7 mouse cellular contexts compared by ENCODE assay signal in the genomic region with DNA sequence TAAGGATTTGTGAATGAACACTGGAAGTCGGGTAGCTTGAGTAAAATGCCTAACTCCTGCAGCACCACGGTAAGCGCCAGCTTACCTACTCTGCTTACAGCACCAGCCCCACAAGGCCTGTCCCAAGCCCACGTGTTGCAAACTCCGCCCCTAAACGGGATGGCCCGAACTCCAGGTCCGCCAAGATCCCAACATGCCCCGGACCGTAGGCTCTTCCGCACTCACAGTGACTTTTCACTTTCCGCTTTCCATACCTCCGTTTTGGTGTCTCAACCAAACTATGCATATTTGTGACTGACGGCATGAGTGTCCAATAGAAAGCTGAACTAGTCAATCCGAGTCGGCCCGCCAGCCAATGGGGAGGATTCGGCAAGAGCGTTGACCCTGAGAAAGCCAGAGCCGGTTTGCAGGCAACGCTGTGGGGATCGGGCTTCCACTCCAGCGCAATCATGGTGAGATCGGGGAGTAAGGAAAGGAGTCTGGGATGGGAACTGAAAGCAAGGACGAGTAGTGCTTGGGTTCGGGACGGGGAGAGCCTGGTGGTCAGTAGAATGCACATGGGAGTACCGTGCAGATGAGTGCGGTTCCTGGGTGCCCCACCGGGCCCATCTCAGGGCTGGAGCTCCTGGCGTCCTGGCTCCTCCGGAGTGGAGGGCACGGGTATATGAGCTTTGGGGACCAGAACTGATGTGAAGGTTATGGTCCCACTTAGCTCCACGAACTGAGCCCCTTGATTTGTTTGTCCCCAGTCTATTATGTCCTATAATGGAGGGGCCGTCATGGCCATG. TPM values are rescaled to one million over a fixed set of nuclear protein-coding genes. Genes with fewer than 3 reads are reported as not detected.
A peak's percentile ranks its signal among the peaks of the same experiment; 100 is the strongest.
DNase-seq lines count a peak whose midpoint lies in the region; ATAC-seq lines count a peak whose summit lies in the region.

A gene (plus strand): TSS at position 361 of the 788 bp plus-strand sequence.

- peak within 1 kb of the TSS; percentile 85 for H3K27ac ChIP-seq in intestine, embryonic 16.5 days (ENCODE audit: low read length)
- H3K27ac ChIP-seq in midbrain, embryonic 11.5 days (ENCODE audit: low read depth, low read length): peak within 1 kb of the TSS; percentile 67

- peaks cover 23% of the 10 kb centered on the region for H3K4me1 ChIP-seq in intestine, embryonic 16.5 days (ENCODE audit: control insufficient read depth, insufficient read depth, low read length)
- H3K4me1 ChIP-seq in midbrain, embryonic 11.5 days (ENCODE audit: control insufficient read depth, insufficient read depth, low read length): peaks cover 13% of the 10 kb centered on the region

- ATAC-seq in intestine, embryonic 16.5 days: peak; percentile 89
- ATAC-seq in midbrain, embryonic 11.5 days (ENCODE audit: low FRiP score): peak; percentile 88

- peak within 1 kb of the TSS; percentile 73 for H3K4me3 ChIP-seq in intestine, embryonic 16.5 days (ENCODE audit: low read length)
- H3K4me3 ChIP-seq in midbrain, embryonic 11.5 days (ENCODE audit: low read depth, low read length): peak within 1 kb of the TSS; percentile 88

- WGBS in intestine, embryonic 16.5 days: under 1% methylated on average over 35 of the region's 35 CpGs
- under 1% methylated on average over 35 of the region's 35 CpGs for WGBS in midbrain, embryonic 11.5 days

- H3K27me3 ChIP-seq in intestine, embryonic 16.5 days (replicated peaks; ENCODE audit: control insufficient read depth, insufficient read depth, low read length): no peaks in the 10 kb centered on the region
- H3K27me3 ChIP-seq in midbrain, embryonic 11.5 days (ENCODE audit: control insufficient read depth, insufficient read depth, low read length): no peaks in the 10 kb centered on the region

- peak within 1 kb of the TSS; percentile 76 for H3K9ac ChIP-seq in intestine, embryonic 16.5 days (ENCODE audit: low read depth, low read length)
- peak within 1 kb of the TSS; percentile 86 for H3K9ac ChIP-seq in midbrain, embryonic 11.5 days (ENCODE audit: low read length)

- no peaks in the 10 kb centered on the region for H3K9me3 ChIP-seq in intestine, embryonic 16.5 days (ENCODE audit: control insufficient read depth, low read length)
- no peaks in the 10 kb centered on the region for H3K9me3 ChIP-seq in midbrain, embryonic 11.5 days (ENCODE audit: control insufficient read depth, low read length)

- intact Hi-C loops in left cerebral cortex, postnatal 36 days (cut with DNase I): loop anchor here (5.0 kb wide), 1 partner anchor 39 kb away; a partner anchor contains a TSS

- peaks cover 9% of the 10 kb centered on the region; the same call in 1 of the 2 replicates for H3K36me3 ChIP-seq in intestine, embryonic 16.5 days (ENCODE audit: control insufficient read depth, insufficient read depth, low read length)
- peaks cover 7% of the 10 kb centered on the region for H3K36me3 ChIP-seq in midbrain, embryonic 11.5 days (ENCODE audit: control insufficient read depth, insufficient read depth, low read length)

- DNase-seq in adrenal gland, adult 8-10 months: peak; percentile 99
- DNase-seq in embryo, embryonic 9.5 days (ENCODE audit: extremely low spot score): peak; percentile 99
- peak; percentile 91 to 99 for DNase-seq in gastrocnemius, postnatal 4 days (ENCODE audit: low spot score in 2 of 2)
- DNase-seq in left cerebral cortex, postnatal 36 days (ENCODE audit: low spot score in 2 of 2): peak; percentile 98 to 100
- peak; percentile 99 for DNase-seq in midbrain, embryonic 11.5 days (ENCODE audit: low spot score, missing footprints)
- DNase-seq in skeletal muscle tissue, adult 2 months (ENCODE audit: low read depth, low spot score): peak; percentile 100

- peak within 1 kb of the TSS; percentile 84 for H3K4me2 ChIP-seq in intestine, embryonic 16.5 days (ENCODE audit: low read depth, low read length)
- H3K4me2 ChIP-seq in midbrain, embryonic 11.5 days: peak within 1 kb of the TSS; percentile 79

RNA-seq across cellular contexts. Expression of the gene that starts here (rescaled TPM):
- 100 to 1,000 TPM; 197 to 238 (median 210) TPM for total RNA-seq in adrenal gland, adult 8-10 months (2022)
- 100 to 1,000 TPM; 203 to 227 TPM for total RNA-seq in gastrocnemius, postnatal 4 days (2021)
- polyA plus RNA-seq in intestine, embryonic 16.5 days (2015; fragmentation: Nextera tagmentation; extraction: Ambion mirVana): 419 and 429 TPM in 2 replicates
- total RNA-seq in left cerebral cortex, postnatal 36 days (2021): 100 to 1,000 TPM; 116 to 125 TPM
- 477 and 517 TPM in 2 replicates for polyA plus RNA-seq in midbrain, embryonic 11.5 days (2014; fragmentation: Nextera tagmentation; extraction: Ambion mirVana)

Comparison
In these comparisons a context has a peak if more than half of its experiments do, and no peak if none do; other contexts are left out.
1. Peak in every context shown above with its lines: DNase-seq, ATAC-seq, H3K4me3 ChIP-seq and H3K27ac ChIP-seq.